Mouse (Mus musculus) testis, adult 2 months (tissue): Measurements from ENCODE around the gene Slc30a6.

ENCODE experiments used
- CTCF ChIP-seq: fragments of 200-500 bp; IDR thresholded peaks from 2 replicates; pipeline ENCODE4 v1.5.1; 2012; ENCODE audit warnings: low read depth, mild to moderate bottlenecking, inconsistent platforms, low read length, moderate library complexity; ENCODE audit not compliant: control insufficient read depth, insufficient read depth, insufficient replicate concordance
- POLR2A ChIP-seq: fragments of 200-500 bp; IDR thresholded peaks from 2 replicates; pipeline ENCODE4 v1.6.1; 2012; ENCODE audit warnings: low read depth, mild to moderate bottlenecking, inconsistent platforms, low read length, moderate library complexity; ENCODE audit not compliant: control insufficient read depth

- TF ChIP-seq POLR2A, result no peak
- TF ChIP-seq CTCF, result no peak
These were observed 1.8 kb downstream of the Slc30a6 start for GRCm38 (mm10) chr17:74397173-74397572.
